Mouse (Mus musculus) embryonic facial prominence, embryonic 11.5 days (tissue): Measurements from ENCODE around the gene Smurf1. TPM values are rescaled to one million over a fixed set of nuclear protein-coding genes. Genes with fewer than 3 reads are reported as not detected.

Experiments used
- ATAC-seq: fragments of 200-750 bp; cut with Nextera tagmentation; replicated peaks from 2 replicates; pipeline ENCODE4 v1.8.0; 2017; ENCODE audit warnings: low read depth; ENCODE audit not compliant: insufficient number of reproducible peaks, low FRiP score, low TSS enrichment
- DNase-seq: peaks from one replicate; pipeline ENCODE4 v3.0.0-alpha.2; 2015; ENCODE audit warnings: low spot score
- H3K27ac ChIP-seq: fragments of 300-500 bp; sonication (generic); replicated peaks from 2 replicates; pipeline ENCODE4 v1.5.1; 2014; ENCODE audit warnings: mild to moderate bottlenecking, low read depth, low read length, control low read depth
- H3K27me3 ChIP-seq: fragments of 300-500 bp; sonication (generic); 2 replicates; pipeline ENCODE4 v1.6.1; 2014; ENCODE audit warnings: mild to moderate bottlenecking, low read length, moderate library complexity, mixed read lengths; ENCODE audit not compliant: control insufficient read depth, insufficient read depth
- H3K36me3 ChIP-seq: fragments of 300-500 bp; sonication (generic); replicated peaks from 2 replicates; pipeline ENCODE4 v1.6.1; 2014; ENCODE audit warnings: low read depth, mild to moderate bottlenecking, low read length, moderate library complexity, mixed read lengths; ENCODE audit not compliant: control insufficient read depth, insufficient read depth
- H3K4me1 ChIP-seq: fragments of 300-500 bp; sonication (generic); 2 replicates; pipeline ENCODE4 v1.6.1; 2014; ENCODE audit warnings: low read length, mixed read lengths; ENCODE audit not compliant: control insufficient read depth, insufficient read depth
- H3K4me2 ChIP-seq: fragments of 300-500 bp; sonication (generic); 2 replicates; pipeline ENCODE4 v1.6.1; 2014; ENCODE audit warnings: low read depth, mild to moderate bottlenecking, control low read depth, low read length, moderate library complexity
- H3K4me3 ChIP-seq: fragments of 300-500 bp; sonication (generic); 2 replicates; pipeline ENCODE4 v1.5.1; 2014; ENCODE audit warnings: low read depth, low read length, control low read depth
- H3K9ac ChIP-seq: fragments of 300-500 bp; sonication (generic); replicated peaks from 2 replicates; pipeline ENCODE4 v1.6.1; 2014; ENCODE audit warnings: mild to moderate bottlenecking, control low read depth, low read length
- H3K9me3 ChIP-seq: fragments of 300-500 bp; sonication (generic); replicated peaks from 2 replicates; pipeline ENCODE4 v1.6.1; 2016; ENCODE audit warnings: mild to moderate bottlenecking, low read length, inconsistent platforms, mixed read lengths; ENCODE audit not compliant: control insufficient read depth
- whole genome bisulfite sequencing: fragments of 180-500 bp; shearing (Covaris S2); extraction: QIAGEN DNeasy Blood & Tissue Kit; methylation state at CpG from one replicate; pipeline ENCODE4 v1.1.7; 2014; 5-methylcytosine and 5-hydroxymethylcytosine counted together
- polyA plus RNA-seq: library from polyadenylated mRNA; unstranded; fragments of >200 nt; fragmentation: Nextera tagmentation; extraction: Ambion mirVana; gene quantifications from 2 replicates; pipeline ENCODE4 v1.2.1, GENCODE M21; 2014

Gene Smurf1
- polyA plus RNA-seq, 1 experiment from 2014 or later, result 16.7 TPM

- no peak for ATAC-seq
- no peaks in the 10 kb centered on the region for H3K4me1 ChIP-seq
- no peak for DNase-seq
- H3K36me3 ChIP-seq, result no peaks in the 10 kb centered on the region
- no peaks in the 10 kb centered on the region for H3K9me3 ChIP-seq
- no peak overlapping the region for H3K4me2 ChIP-seq
- H3K27ac ChIP-seq, result no peak overlapping the region
- no peak overlapping the region for H3K4me3 ChIP-seq
- WGBS, result 73% methylated on average over 9 of the region's 9 CpGs
- no peaks in the 10 kb centered on the region for H3K27me3 ChIP-seq
- no peak overlapping the region for H3K9ac ChIP-seq
These were observed 23.2 kb downstream of the Smurf1 start for GRCm38 (mm10) chr5:144942431-144942830.

GRCm38 (mm10) chr5:144940904-144941303 lies 24.7 kb downstream of the Smurf1 start:
- H3K4me2 ChIP-seq, result no peak overlapping the region
- DNase-seq, result no peak
- H3K4me3 ChIP-seq, result no peak overlapping the region
- H3K27me3 ChIP-seq, result no peaks in the 10 kb centered on the region
- H3K36me3 ChIP-seq, result no peaks in the 10 kb centered on the region
- 65% methylated on average over 3 of the region's 3 CpGs for WGBS
- ATAC-seq, result no peak
- H3K9ac ChIP-seq, result 0 out of 2 replicates have a peak overlapping the region, but pooled peaks have one; percentile 13
- H3K4me1 ChIP-seq, result no peaks in the 10 kb centered on the region
- no peak overlapping the region for H3K27ac ChIP-seq
- no peaks in the 10 kb centered on the region for H3K9me3 ChIP-seq

GRCm38 (mm10) chr5:144937304-144937703 lies 28.3 kb downstream of the Smurf1 start:
- 88% methylated on average over 2 of the region's 2 CpGs for WGBS
- Histone ChIP-seq H3K36me3 (no peaks in the 10 kb centered on the region), H3K27ac (no peak overlapping the region), H3K4me1 (no peaks in the 10 kb centered on the region), H3K9ac (no peak overlapping the region), H3K9me3 (no peaks in the 10 kb centered on the region), H3K27me3 (no peaks in the 10 kb centered on the region), H3K4me3 (no peak overlapping the region), H3K4me2 (no peak overlapping the region)
- no peak for ATAC-seq
- DNase-seq, result no peak

- Histone ChIP-seq H3K4me3 (no peak overlapping the region), H3K27me3 (no peaks in the 10 kb centered on the region), H3K36me3 (no peaks in the 10 kb centered on the region), H3K4me2 (no peak overlapping the region), H3K27ac (no peak overlapping the region), H3K9ac (no peak overlapping the region), H3K4me1 (no peaks in the 10 kb centered on the region), H3K9me3 (no peaks in the 10 kb centered on the region)
- ATAC-seq (no peak), DNase-seq (no peak)
- 77% methylated on average over 4 of the region's 4 CpGs for WGBS
These were observed 32.2 kb downstream of the Smurf1 start for GRCm38 (mm10) chr5:144933486-144933885.

GRCm38 (mm10) chr5:144931841-144932240 lies 33.8 kb downstream of the Smurf1 start:
- Histone ChIP-seq H3K4me3 (no peak overlapping the region), H3K4me2 (no peak overlapping the region), H3K9ac (no peak overlapping the region), H3K27ac (no peak overlapping the region), H3K9me3 (no peaks in the 10 kb centered on the region), H3K27me3 (no peaks in the 10 kb centered on the region), H3K4me1 (no peaks in the 10 kb centered on the region), H3K36me3 (no peaks in the 10 kb centered on the region)
- WGBS, result 91% methylated on average over 5 of the region's 5 CpGs
- DNase-seq, result no peak
- no peak for ATAC-seq

DNA sequence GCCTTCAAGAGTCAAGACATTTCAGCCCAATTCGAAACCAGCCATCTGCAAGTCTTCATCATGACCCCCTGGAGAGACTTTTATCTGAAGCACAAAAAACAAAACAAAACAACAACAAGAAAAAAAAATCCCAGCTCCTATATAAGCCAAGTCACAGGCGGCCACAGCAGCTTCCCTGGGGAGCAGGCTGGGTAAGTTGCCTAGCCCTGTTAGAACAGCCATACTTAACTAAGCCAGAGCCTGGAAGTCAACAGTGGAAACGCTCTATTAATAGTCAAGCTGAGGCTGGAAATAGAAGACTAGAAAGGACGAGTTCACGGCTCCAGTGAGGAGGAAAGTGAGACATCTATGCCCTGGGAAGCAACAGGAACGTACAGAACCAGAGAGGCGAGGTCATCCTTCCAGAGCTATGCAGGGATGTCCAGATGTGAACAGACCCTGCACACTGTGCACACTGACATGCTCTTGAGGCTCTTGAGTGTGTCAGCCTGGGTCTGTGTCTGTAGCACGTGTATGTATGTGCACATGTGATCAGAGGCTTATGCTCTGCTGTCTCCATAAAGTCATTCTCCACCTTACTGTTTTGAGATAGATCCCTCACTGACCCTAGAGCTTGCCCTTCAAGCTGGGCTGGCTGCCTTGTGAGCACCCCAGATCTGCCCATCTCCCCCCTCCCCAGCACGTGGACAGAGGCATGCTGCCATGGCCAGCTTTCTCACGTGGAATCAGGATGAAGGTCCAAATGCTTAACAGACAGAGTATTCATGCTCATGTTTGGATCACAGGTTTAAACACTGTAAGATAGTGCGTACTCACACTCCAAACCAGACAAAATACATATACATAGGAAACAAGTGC lies 36.6 kb downstream of the Smurf1 start:
- Histone ChIP-seq H3K27ac (no peak overlapping the region), H3K9ac (no peak overlapping the region), H3K4me2 (no peak overlapping the region), H3K4me3 (no peak overlapping the region), H3K36me3 (no peaks in the 10 kb centered on the region), H3K4me1 (no peaks in the 10 kb centered on the region), H3K27me3 (no peaks in the 10 kb centered on the region), H3K9me3 (no peaks in the 10 kb centered on the region)
- no peak for DNase-seq
- no peak for ATAC-seq
- WGBS, result 61% methylated on average over 11 of the region's 11 CpGs

DNA sequence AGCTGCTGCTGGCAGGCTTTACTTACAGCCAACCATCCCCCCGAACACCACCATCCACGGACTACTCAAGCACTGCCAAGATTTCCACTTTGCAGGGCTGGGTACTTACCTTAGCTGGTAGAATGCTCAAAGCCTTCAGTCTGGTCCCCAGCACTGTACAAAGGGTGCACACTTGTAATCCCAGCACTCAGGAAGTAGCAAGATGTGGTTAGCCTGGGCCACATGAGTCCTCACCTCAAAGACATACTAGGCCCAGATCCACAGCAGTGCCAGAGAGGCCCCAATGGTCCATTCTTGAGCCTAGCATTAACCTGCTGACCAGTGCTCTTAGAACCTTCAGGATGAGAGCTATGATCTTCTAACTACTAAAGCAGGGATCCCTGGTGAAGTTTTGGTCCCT lies 39.4 kb downstream of the Smurf1 start:
- Histone ChIP-seq H3K4me3 (no peak overlapping the region), H3K27me3 (no peaks in the 10 kb centered on the region), H3K27ac (no peak overlapping the region), H3K4me1 (no peaks in the 10 kb centered on the region), H3K36me3 (no peaks in the 10 kb centered on the region), H3K9me3 (no peaks in the 10 kb centered on the region), H3K4me2 (no peak overlapping the region), H3K9ac (no peak overlapping the region)
- DNase-seq (no peak), ATAC-seq (no peak)
- 87% methylated on average over 2 of the region's 2 CpGs for WGBS

GRCm38 (mm10) chr5:144923351-144923750 lies 42.3 kb downstream of the Smurf1 start:
- Histone ChIP-seq H3K4me2 (no peak overlapping the region), H3K27me3 (no peaks in the 10 kb centered on the region), H3K36me3 (no peaks in the 10 kb centered on the region), H3K27ac (no peak overlapping the region), H3K9ac (no peak overlapping the region), H3K9me3 (no peaks in the 10 kb centered on the region), H3K4me3 (no peak overlapping the region), H3K4me1 (no peaks in the 10 kb centered on the region)
- WGBS, result 62% methylated on average over 6 of the region's 6 CpGs
- DNase-seq (no peak), ATAC-seq (no peak)
